Mouse (Mus musculus) v-Abl transformed pro-B cells (cell line): Measurements from ENCODE around the gene Abcc10.

Experiments used
- in situ Hi-C, 2 experiments: fragments of 400-800 bp; cut with MboI; formaldehyde crosslinking; loops; one replicate each; pipeline ENCODE4 v1.15.1; 2025; ENCODE audit not compliant: unreplicated experiment in 2 of 2

Gene Abcc10

DNA sequence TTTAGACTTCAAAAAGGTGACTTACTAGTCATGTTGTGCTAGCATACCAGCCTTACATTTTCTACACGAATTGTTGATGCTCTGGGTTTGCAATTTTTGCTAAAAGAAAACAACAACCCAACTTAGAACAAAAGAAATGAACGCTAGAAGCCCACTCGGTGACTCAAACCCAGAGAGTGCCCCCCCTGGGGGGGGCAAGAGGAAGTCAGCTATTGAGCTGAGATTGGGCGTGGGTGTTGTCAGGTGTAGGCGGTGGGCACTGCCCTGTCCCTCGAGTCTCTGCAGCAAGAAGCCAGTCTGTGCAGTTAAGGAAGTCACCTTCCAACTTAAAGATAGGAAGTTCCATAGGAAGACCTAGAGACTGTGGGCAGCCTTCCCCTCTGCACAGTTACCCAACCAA, 31.6 kb downstream of the Abcc10 start:
- in situ Hi-C loops: loop anchor here in 1 of 2 experiments (25.0 kb wide), 1 partner anchor 559 kb away; the partner anchor contains the start of gene 1600014C23Rik

DNA sequence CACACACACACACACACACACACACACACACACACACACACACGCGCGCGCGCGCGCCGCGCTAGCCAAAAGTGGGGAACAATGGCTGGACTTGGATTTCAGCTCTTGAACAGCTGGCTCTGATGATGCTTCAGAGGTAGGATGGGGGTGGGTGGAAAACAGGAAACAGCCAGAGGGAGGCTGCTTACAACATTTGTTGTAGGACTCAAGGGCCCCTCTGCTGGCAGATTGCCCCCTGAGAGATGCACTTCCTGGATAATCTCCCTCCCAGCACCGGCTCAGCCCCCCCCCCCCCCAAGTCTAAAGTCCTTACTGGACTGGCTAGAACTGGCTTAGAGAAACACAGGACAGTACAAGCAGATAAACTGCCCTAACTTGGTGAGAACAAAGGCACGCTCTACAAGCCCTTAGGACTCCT, 40.5 kb downstream of the Abcc10 start:
- in situ Hi-C loops: loop anchor here in 1 of 2 experiments (25.0 kb wide), 1 partner anchor 550 kb away; the partner anchor contains the start of gene 1600014C23Rik

DNA sequence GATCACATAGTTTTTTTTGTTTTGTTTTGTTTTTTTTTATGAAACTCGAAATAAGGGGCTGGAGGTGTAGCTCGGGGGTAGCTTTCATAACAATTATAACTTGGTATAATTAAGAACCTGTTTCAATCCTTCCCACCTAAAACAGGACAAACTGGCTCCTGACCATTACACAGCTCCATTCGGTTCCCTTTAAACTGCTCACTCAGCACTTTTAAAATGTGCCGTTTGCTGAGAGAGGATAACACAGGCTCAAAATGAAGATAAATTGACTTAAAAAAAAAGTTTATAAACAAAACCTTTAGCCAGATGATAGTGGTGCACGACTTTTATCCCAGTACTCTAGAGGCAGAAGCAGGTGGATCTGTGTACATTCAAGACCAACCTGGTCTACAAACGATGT, 42.7 kb downstream of the Abcc10 start:
- in situ Hi-C loops: loop anchor here in 1 of 2 experiments (25.0 kb wide), 1 partner anchor 548 kb away; the partner anchor contains the start of gene 1600014C23Rik

DNA sequence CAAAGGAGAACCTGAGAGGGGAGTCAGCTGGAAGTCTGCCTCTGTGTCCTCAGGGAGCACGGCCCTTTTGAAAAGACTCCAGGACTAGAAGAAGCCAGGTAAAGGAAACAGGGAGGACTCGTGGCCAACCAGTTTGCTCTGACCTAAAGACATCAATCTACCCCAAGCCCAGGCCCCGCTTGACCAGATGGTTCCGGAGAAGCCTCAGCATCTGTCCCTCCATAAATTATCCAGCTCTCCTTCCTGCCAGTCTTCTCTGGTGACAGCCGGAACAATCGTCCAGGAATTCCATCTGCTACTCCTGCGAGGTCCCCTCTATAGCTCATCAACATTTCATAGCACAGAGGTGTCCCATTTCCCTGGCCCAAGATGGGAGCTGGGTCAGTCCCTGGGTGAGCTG, 43.5 kb downstream of the Abcc10 start:
- in situ Hi-C loops: loop anchor here in 1 of 2 experiments (25.0 kb wide), 1 partner anchor 547 kb away; the partner anchor contains the start of gene 1600014C23Rik

DNA sequence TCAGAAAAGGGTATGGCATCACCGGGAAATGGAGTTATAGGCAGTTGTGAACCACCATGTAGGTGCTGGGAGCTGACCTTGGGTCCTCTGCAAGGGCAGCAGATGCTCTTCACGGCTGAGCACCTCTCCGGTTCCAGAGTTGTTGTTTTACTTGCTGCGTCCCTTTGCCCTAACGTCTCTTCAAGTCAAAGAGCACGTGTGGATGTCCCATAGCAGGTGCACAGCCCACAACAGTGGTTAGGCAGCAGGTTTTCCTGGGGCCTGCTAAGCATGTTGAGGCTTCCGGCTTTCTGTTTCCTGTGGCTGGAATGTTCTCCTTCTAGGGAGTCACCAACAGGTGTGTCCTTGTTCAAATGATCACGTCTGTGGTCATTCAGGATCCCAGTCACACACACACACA, 44.2 kb downstream of the Abcc10 start:
- in situ Hi-C loops: loop anchor here in 1 of 2 experiments (25.0 kb wide), 1 partner anchor 547 kb away; the partner anchor contains the start of gene 1600014C23Rik

DNA sequence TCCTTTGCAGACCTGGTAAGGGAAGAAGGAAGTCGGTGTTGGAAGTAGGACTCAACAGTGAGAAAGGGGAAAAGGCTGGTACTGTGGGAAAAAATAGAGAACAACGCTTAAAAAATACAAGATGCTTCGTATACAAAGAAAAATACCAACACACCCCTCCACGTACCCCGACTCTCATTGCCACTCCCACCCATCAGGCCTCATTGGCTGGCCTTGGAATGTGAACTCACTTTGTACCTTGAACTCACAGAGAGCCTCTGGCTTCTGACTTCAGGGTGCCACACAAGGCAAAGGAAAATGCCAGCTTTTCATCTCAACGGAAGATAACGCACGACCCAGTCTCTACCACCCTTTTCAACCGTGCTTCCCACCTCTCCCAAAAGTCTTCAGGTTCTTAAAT, 45.0 kb downstream of the Abcc10 start:
- in situ Hi-C loops: loop anchor here in 1 of 2 experiments (25.0 kb wide), 1 partner anchor 546 kb away; the partner anchor contains the start of gene 1600014C23Rik

DNA sequence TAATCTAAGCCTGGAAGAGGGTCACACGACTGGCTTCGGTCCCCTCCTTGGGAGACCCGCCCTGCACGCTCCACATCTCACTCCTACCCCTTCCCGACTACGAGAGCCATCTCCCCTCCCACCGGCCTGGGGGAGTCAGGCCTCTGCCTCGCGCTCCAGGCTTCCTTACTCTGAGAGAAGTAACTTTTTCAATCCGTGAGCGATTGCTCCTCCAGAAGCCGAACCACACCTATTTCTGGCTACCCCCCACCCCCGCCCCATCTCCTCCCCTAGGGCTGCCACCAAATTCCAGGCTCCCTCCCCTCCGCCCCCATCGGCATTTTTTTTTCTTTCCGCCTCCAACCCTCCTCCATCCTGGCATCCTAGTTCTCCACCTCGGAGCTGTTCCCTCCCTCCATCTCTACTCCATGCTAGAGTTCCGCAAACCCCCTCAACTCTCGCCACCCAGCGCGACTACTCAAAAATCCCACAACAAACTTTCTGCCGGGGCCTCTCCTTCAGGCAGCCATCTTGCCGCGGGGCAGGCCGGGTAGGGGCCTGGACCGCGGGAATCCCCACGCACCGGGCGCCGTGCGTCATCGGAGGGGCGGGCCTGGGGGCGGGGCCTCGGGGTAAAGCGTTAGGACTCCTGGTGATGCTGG, 45.5 kb downstream of the Abcc10 start, which contains the start of gene Tjap1:
Tjap1 (minus strand) TSS at position 544 of the 641 bp plus-strand sequence.
- in situ Hi-C loops: loop anchor here in 1 of 2 experiments (25.0 kb wide), 1 partner anchor 545 kb away; the partner anchor contains the start of gene 1600014C23Rik

DNA sequence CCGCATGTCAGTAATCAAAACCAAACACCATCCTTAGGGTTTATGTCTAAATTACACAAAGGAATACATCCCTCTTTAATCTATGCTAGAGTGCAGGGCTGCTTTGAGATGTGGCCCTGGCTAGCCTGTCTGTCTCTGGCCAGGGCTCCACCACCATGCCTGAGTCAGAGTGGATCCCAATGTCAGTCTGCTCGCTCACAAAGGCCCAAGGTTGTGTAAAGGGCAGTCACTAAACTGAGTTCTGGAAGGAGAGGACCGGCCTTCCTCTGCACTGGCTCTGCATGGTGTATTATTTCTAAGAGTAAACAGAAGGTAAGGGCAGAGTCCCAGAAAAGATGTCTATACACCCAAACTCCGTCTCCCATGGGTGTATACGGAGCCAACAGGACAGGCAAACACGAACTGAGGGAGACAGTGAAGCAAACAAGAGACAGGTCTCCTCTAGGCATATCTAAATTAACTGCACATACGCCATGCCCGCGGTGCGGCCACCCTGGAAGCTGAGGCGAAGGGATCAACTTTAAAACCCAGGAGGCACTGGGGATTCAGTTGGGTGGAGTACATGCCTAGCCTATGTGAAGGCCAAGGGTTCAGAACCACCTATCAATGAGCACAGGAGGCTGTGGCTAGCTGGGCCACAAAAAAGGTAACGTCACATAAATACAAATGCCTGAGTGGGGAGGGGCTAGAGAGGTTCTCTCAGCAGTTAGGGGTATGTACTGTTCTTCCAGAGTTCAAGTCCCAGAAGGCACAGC, 50.0 kb downstream of the Abcc10 start:
- in situ Hi-C loops: loop anchor here in 1 of 2 experiments (25.0 kb wide), 1 partner anchor 541 kb away; the partner anchor contains the start of gene 1600014C23Rik

DNA sequence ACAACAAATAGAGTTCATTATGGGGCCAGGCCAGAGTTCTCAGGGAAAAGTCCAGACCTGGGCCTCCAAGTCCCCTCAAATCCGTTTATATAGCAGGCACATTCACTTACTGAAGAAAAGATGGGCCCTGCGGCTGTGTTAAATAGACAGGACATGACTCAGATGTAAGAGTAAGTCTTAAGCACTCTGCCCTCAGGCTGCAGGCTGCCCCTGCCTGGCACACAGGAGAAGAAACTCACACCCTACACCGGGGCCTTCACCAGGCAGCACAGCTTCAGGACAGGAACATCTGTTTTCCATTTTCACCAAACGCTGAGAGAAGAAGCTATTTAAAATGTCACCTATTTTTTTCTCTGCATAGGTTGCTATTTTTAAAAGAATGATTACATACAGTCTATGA, 50.6 kb downstream of the Abcc10 start:
- in situ Hi-C loops: loop anchor here in 1 of 2 experiments (25.0 kb wide), 1 partner anchor 540 kb away; the partner anchor contains the start of gene 1600014C23Rik

DNA sequence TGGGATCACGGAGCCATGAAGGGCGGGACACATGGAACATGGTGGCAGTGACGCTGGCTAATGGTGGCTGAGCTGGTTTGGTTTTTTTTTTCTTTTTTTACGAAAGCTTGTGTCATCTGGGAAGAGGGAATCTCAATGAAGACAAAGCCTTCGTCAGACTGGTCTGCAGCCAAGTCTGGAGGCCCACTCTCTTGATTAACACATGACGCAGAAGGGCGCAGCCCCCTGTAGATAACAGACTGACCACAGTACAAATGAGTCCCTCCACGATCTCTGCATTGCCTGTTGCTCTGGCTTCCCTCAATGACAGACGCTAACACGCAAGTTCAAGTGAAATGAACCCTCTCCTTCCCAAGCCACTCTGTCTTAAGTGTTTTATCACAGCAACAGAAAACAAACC, 52.6 kb downstream of the Abcc10 start:
- in situ Hi-C loops: loop anchor here in 1 of 2 experiments (25.0 kb wide), 1 partner anchor 538 kb away; the partner anchor contains the start of gene 1600014C23Rik

DNA sequence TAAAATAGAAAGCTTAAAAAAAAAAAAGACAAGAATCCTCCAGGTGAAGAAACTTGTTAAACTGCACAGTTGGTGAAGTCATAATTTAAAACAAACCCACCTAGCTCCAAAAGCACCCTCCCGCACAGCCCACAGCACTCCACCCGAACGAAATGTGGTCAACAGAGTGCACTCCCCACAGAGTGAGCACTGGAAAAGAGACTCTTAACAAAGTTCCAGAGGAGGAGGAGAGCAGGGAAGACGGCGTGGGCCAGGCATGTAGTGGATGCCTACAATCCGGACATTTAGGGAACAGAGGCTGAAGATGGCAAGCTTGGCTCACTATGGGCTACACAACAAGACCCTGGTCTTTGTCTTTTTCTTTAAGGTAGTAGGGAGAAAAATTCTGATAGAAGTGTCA, 53.1 kb downstream of the Abcc10 start:
- in situ Hi-C loops: loop anchor here in 1 of 2 experiments (25.0 kb wide), 1 partner anchor 538 kb away; the partner anchor contains the start of gene 1600014C23Rik

DNA sequence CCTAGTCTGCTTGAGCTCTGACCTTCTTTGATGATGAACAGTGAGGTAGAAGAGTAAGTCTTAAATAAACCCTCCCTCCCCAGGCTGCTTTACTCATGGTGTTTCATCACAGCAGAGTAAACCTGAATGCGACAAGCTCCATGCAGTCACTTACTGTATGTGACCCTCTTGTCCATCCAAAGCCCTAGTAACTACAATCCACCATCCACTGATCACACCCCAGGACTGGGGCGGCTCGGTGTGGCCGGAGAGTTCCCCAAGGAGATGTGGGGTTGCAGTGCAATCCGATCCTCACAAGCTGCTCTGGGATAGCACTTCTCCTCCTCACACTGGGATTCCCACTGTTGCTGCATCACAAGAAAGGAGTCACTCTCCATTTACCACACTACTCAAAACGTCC, 53.7 kb downstream of the Abcc10 start:
- in situ Hi-C loops: no loop called here

DNA sequence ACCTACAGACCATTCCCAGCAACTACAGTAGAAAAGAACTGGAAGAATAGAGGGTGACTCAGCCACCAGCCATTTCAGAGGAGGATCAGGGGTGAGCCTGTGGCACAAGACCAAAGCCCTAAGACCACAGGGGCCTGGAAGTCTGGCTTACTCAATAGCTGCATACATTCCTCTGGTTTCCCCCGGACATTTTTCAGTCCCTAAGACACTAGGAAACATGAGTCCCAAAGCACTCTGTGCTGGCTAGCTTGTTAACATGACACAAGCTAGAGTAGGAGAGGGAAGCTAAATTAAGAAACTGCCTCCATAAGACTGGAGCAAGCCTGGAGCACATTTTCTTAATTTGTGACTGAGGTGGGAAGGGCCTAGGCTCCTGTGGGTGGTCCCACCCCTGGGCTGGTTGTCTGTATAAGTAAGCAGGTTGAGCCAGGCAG, 54.3 kb downstream of the Abcc10 start:
- in situ Hi-C loops: no loop called here

DNA sequence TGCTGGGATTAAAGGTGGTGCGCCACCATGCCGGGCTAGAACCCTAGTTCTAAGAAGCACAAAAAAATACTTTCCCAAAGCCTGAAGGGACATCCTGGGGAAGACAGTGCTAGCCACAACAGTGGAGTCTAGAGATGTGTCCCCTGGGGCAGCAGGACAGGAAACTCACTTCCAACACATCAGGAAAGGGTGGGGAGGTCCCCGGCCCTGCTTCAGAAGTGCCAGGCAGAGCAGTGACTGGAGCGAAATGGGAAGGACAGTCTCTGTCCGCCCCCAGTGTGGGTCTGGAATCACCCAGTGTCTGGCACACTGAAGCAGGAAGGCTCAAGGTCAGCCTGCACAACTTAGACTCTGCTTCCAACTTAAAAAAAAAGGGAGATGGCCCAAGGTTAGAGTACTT, 55.5 kb downstream of the Abcc10 start:
- in situ Hi-C loops: no loop called here

DNA sequence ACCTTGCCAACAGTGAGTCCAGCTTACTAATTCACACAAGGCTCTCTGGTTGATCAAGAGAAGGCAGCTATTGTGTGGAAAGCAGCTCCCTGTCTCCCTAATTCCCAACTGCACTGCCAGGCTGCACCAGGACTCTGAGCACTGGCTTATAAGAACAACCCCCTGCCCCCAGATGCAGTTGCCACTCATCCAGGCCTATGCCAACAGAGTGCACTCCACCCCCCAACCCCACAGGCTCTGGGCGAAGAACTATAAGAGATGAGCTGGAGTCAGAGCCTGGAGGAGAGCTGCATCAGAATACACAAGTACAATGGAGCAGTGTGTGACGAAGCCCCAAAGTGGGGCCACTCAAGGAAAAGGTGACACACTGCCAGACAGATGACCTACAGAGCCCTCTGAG, 56.1 kb downstream of the Abcc10 start:
- in situ Hi-C loops: no loop called here

DNA sequence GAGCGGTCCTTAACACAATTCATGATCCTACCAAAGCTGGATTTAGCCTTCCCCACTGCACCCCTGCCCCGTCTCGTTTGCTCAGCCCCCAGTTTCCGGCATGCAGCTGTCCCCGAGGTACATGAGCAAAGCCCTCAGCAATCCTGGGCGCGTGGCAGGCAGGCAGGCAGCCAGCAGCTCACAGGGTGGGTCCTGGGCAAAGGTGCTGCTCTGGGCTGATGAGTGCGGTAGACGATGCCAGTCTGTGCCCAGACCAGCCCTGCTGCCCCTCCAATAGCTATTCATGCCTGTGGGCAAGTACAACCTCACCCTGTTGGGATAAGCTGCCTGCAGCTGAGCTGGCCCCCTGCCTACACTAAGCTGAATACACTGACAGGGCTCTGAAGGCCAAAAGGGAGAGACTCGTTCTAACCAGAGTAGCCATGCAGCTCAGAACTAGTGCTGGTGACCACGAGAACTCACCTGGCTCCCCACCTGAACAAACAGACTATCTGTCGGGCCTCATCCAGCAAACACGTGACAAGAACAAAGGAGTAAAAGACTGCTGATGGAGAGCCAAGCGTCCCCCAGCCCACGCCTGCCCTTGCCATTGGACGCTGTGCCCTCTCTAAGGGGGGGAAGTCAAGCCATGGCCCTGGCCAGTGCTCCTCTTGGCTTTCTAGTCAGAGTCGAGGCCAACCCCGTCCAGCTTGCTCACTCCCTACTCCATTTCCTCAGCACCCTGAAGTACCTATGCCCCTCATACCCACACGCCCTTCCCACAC, 58.2 kb downstream of the Abcc10 start:
- in situ Hi-C loops: loop anchor here (5.0 to 10.0 kb wide), 3 partner anchors 32 to 235 kb away; no protein-coding TSS in a partner anchor

DNA sequence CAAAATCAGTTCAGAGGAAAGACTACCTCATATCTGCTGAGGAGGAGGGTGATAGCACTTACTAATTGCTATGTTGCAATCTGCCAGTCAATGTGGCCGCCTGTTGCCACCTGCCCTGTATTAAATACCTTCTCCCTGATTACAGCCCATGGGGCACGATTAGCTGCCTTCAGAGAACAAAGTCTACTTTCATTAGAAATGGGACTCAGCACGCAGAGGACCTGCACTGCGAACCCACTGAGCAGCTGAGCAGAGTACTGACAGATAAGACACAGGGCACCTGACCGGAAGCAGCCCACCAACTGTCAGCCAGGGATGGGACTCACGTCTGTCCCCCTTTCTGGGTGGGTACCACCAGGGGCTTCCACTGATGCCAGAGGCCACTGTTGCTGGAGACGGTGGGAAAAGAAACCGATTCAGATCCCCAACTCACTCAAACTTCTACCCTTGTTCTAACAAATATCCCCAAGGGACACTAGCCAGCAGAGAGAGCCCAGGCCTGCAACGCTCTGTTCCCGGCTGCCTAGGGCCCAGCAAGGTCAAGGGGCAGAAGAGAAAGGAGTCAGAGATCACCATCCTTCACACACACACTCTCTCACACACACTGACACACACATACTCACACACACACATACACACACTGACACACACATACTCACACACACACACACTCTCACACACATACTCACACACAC, 60.0 kb downstream of the Abcc10 start:
- in situ Hi-C loops: loop anchor here (5.0 to 10.0 kb wide), 3 partner anchors 34 to 237 kb away; no protein-coding TSS in a partner anchor

DNA sequence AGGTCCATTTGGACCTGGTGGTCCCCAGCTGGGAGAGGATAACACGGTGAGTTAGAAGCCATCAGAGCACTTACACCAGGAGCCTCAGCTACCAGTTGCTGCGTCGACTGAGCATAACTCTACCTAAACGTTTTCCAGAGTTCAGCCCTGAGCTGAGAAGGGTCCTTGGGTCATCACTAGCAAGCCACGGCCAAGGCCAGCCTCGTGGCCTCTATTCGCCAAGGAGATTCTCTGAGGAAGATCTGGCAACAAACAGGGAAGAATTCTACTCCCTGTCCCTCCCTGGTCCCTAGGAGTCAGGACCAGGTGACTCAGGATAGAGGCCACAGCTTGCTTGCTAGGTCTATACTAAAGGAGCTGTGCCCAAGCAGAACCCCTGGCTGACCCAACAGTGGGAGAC, 60.6 kb downstream of the Abcc10 start:
- in situ Hi-C loops: loop anchor here (5.0 to 10.0 kb wide), 3 partner anchors 35 to 237 kb away; no protein-coding TSS in a partner anchor

DNA sequence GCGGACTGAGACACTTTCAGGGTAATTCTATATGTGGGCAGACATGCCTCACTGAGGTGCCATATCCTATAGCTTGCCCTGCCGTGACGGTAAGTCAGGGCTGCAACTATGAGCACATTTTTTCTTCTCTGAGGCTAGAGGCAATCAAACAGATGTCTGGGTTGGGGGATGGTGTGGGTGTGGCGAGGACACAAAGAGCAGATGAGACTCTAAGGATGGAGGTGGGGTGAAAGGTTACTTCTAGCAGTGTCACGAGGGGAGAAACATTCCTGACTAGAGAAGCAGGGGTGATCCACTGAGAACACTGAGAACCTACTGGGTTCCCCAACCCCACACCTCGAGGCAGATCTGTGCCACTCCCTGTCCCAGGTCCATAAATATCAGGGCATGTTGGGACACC, 61.2 kb downstream of the Abcc10 start:
- in situ Hi-C loops: loop anchor here (5.0 to 10.0 kb wide), 3 partner anchors 35 to 238 kb away; no protein-coding TSS in a partner anchor
